Mouse (Mus musculus): ENCODE measurements at regions not wholly inside any gene's neighbourhood (a gene's known extent, or its start where the extent isn't known, plus 50 kb on each side); places are given as distances from the start of the nearest gene placed in this dataset.

DNA sequence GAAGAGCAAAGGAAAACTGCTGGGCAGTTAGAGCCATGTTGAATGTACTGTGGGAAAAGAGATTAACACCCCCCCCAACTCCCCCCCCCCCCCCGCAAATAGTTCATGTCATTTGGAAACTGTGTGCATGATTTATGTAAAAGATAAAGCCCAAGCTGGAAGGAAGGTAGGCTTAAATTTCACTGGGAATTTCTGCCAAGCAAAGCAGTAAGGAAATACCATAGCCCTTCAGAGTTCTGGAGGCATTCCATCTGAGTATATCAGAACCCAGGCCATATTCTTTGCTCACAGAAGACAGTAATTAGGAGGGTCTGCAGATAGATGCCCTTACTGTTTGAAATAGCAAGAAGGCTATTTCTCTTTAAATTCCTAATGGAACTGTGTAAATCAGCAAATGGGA is 221.3 kb upstream of the Adamts5 start:
- TF ChIP-seq GATA1 (IDR thresholded peaks at IDR 0.05; ENCODE audit: borderline replicate concordance, low read length) (no peak), FLI1 (IDR thresholded peaks at IDR 0.05; ENCODE audit: low read length) (no peak)
